Mouse (Mus musculus): ENCODE measurements around the gene Ptbp3. TPM values are rescaled to one million over a fixed set of nuclear protein-coding genes. Genes with fewer than 3 reads are reported as not detected.

Ptbp3 gene
- polyA plus RNA-seq, 1 experiment from 2014 or later, result 30.3 TPM

- no peak overlapping the region for H3K4me3 ChIP-seq (ENCODE audit: low read depth, low read length)
- H3K4me2 ChIP-seq (ENCODE audit: low read depth, low read length, severe bottlenecking), result no peak overlapping the region
- 84% methylated on average over 5 of the region's 5 CpGs for WGBS
- no peak for DNase-seq (ENCODE audit: low spot score)
- no peaks in the 10 kb centered on the region for H3K4me1 ChIP-seq (replicated peaks; ENCODE audit: control insufficient read depth, insufficient read depth, low read length)
- H3K27ac ChIP-seq (ENCODE audit: low read depth, low read length), result no peak overlapping the region
- no peaks in the 10 kb centered on the region for H3K9me3 ChIP-seq (ENCODE audit: control insufficient read depth, low read length)
- H3K36me3 ChIP-seq (ENCODE audit: control insufficient read depth, insufficient read depth, low read length), result no peaks in the 10 kb centered on the region
- no peak for ATAC-seq (replicated peaks; ENCODE audit: low FRiP score)
- no peaks in the 10 kb centered on the region for H3K27me3 ChIP-seq (ENCODE audit: control insufficient read depth, insufficient read depth, low read length)
- no peak overlapping the region for H3K9ac ChIP-seq (ENCODE audit: low read length)
Observed at GRCm38 (mm10) chr4:59426429-59426828, 122.7 kb downstream of the Ptbp3 start.

DNA sequence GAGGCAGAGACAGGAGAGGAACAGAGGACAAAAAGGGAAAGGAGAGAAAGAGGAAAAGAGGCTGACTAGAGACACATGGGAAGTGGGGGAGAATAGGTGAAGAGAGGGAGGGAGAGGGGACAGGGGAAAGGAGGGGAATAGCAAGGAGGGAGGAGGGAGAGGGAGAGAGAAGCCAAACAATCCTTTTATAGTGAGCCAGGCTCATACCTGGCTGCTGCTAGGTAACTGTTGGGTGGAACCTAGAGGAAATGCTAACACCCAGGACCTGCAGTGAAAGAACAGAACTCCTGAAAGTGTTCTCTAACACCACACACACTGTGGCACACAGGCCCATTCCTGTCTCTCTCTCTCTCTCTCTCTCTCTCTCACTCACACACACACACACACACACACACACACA lies 126.4 kb downstream of the Ptbp3 start:
- Histone ChIP-seq H3K4me1 (replicated peaks; ENCODE audit: control insufficient read depth, insufficient read depth, low read length) (no peaks in the 10 kb centered on the region), H3K9ac (ENCODE audit: low read length) (no peak overlapping the region), H3K4me2 (ENCODE audit: low read depth, low read length, severe bottlenecking) (no peak overlapping the region), H3K9me3 (ENCODE audit: control insufficient read depth, low read length) (no peaks in the 10 kb centered on the region), H3K36me3 (ENCODE audit: control insufficient read depth, insufficient read depth, low read length) (no peaks in the 10 kb centered on the region), H3K27me3 (ENCODE audit: control insufficient read depth, insufficient read depth, low read length) (no peaks in the 10 kb centered on the region), H3K4me3 (ENCODE audit: low read depth, low read length) (no peak overlapping the region), H3K27ac (ENCODE audit: low read depth, low read length) (no peak overlapping the region)
- no peak for DNase-seq (ENCODE audit: low spot score)
- no peak for ATAC-seq (replicated peaks; ENCODE audit: low FRiP score)

DNA sequence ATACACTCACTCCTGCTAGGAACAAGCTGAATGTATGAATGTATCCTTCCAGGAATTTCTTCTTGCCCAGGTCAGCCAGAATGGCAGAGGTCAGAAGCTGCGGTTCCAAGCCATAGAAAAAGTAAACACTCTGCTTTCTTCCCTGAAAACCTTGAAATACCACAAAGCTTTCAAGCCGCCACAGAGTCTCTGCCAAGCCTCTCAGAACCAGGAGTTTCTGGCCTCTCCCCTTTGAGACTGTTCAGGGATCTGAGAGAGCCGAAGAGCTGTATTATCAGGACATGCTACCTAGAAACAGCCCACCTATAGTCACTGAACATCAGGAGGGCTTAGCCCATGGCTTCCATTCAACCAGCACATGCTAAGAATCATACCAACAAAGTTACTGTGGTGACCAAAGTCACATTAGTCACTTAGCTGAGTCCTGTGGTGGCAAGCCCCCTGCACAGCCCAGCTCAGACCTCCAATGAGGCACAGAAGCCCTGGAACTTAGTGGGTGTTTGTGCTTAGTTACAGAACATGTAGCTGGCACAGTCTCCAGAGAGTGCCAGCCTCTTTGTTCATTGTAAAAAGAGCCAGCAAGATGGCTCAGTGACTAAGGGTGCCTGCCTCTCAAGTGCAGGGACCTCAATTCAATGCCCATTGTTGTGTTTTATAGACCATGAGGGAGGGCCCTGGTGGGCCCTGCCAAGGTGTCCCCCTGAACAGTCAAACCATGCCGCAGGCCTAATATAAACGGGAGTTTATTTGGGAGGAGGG lies 127.0 kb downstream of the Ptbp3 start:
- no peak overlapping the region for H3K27ac ChIP-seq (ENCODE audit: low read depth, low read length)
- WGBS, result 51% methylated on average over 5 of the region's 5 CpGs
- no peak for DNase-seq (ENCODE audit: low spot score)
- H3K9me3 ChIP-seq (ENCODE audit: control insufficient read depth, low read length), result no peaks in the 10 kb centered on the region
- H3K36me3 ChIP-seq (ENCODE audit: control insufficient read depth, insufficient read depth, low read length), result no peaks in the 10 kb centered on the region
- H3K4me3 ChIP-seq (ENCODE audit: low read depth, low read length), result no peak overlapping the region
- no peaks in the 10 kb centered on the region for H3K27me3 ChIP-seq (ENCODE audit: control insufficient read depth, insufficient read depth, low read length)
- ATAC-seq (replicated peaks; ENCODE audit: low FRiP score), result no peak
- H3K4me2 ChIP-seq (ENCODE audit: low read depth, low read length, severe bottlenecking), result no peak overlapping the region
- no peaks in the 10 kb centered on the region for H3K4me1 ChIP-seq (replicated peaks; ENCODE audit: control insufficient read depth, insufficient read depth, low read length)
- H3K9ac ChIP-seq (ENCODE audit: low read length), result no peak overlapping the region

Other genes starting within 250 kb of the Ptbp3 start
- gene Susd1, start 110.7 kb downstream of the Ptbp3 start, polyA plus RNA-seq (2014; fragmentation: Nextera tagmentation; extraction: Ambion mirVana), result 0.92 and 1.3 TPM in 2 replicates
- 27.7 and 28.1 TPM in 2 replicates for gene Hsdl2, start 32.2 kb upstream of the Ptbp3 start, polyA plus RNA-seq (2014; fragmentation: Nextera tagmentation; extraction: Ambion mirVana)
- gene E130308A19Rik, start 76.8 kb upstream of the Ptbp3 start, polyA plus RNA-seq (2014; fragmentation: Nextera tagmentation; extraction: Ambion mirVana), result 53.7 and 58.6 TPM in 2 replicates

All from forebrain, embryonic 11.5 days (tissue).